In the genomic region with DNA sequence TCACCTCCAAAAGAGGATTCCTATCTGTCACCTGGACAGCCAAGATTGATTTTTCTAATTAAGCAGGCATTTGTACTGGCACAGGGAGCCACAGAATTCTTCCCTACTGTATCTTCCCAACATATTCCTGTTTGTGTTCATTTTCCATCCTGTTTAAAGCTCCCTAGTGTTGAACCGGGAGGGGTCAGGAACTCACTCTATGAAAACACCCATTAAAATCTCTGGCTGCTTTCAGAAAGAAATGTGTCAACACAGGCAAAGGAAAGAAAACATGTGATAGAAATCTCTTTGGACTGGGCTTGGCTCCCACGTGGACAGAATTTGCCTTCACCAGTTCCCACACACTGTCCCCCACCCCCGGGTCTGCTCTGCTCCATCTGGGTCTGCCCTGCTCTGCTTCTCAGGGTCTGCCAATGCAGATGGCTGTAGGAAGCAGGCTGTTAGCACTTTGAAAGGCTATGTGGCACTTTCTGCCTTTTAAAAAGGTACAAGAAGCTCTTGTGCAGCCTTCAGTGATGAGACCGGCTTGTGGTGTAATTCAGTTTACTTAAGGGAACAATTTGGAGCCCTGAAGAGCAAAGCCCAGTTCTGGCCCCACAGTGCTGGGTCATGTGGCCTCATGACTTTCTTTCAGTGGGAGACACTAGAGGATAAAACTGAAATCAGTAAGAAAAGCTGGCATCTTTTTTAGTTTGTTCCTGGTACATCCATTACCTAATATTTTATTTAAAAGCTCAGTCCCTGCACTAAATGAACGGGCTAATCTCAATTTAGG, we compare ENCODE assay signal across 8 mouse cellular contexts.
A peak's percentile ranks its signal among the peaks of the same experiment; 100 is the strongest.
DNase-seq lines count a peak whose midpoint lies in the region; ATAC-seq and TF ChIP-seq lines count a peak whose summit lies in the region.

No protein-coding gene starts in this region.

- no peak for TF ChIP-seq POLR2A in thymus, adult 2 months (IDR thresholded peaks at IDR 0.05; ENCODE audit: control insufficient read depth, extremely low read depth, insufficient read depth, low read length, poor library complexity)

- H3K9ac ChIP-seq in hindbrain, postnatal 0 days (replicated peaks; ENCODE audit: low read length), result no peak overlapping the region
- H3K9ac ChIP-seq in midbrain, embryonic 16.5 days (ENCODE audit: low read depth, low read length), result no peak overlapping the region

- H3K27ac ChIP-seq in thymus, adult 2 months (ENCODE audit: control insufficient read depth, insufficient read depth, low read length), result no peak overlapping the region
- H3K27ac ChIP-seq in hindbrain, postnatal 0 days, result peak overlapping the region; percentile 37; the same call in 1 of the 2 replicates
- peak overlapping the region; percentile 47; the same call in 1 of the 2 replicates for H3K27ac ChIP-seq in midbrain, embryonic 16.5 days (ENCODE audit: low read length)

- no peak overlapping the region for H3K4me2 ChIP-seq in hindbrain, postnatal 0 days (ENCODE audit: low read depth, low read length)
- no peak overlapping the region for H3K4me2 ChIP-seq in midbrain, embryonic 16.5 days (ENCODE audit: low read length)

- ATAC-seq in hindbrain, postnatal 0 days, result peak; percentile 76
- peak; percentile 87 for ATAC-seq in midbrain, embryonic 16.5 days

- intact Hi-C loops in gastrocnemius, postnatal 14 days (cut with DNase I; ENCODE audit: low total_unique reads), result no loop called here
- intact Hi-C loops in left cerebral cortex, postnatal 14 days (cut with DNase I), result no loop called here

- no peaks in the 10 kb centered on the region for H3K4me1 ChIP-seq in thymus, adult 2 months (replicated peaks; ENCODE audit: control insufficient read depth, insufficient read depth, low read length)
- H3K4me1 ChIP-seq in hindbrain, postnatal 0 days (ENCODE audit: insufficient read depth, low read length), result no peaks in the 10 kb centered on the region
- H3K4me1 ChIP-seq in midbrain, embryonic 16.5 days (ENCODE audit: control insufficient read depth, insufficient read depth, low read length), result peaks cover 4% of the 10 kb centered on the region; the same call in 1 of the 2 replicates

- peak; percentile 38 for DNase-seq in thymus, postnatal 4 days
- DNase-seq in thymus, adult 2 months, result no peak
- peak; percentile 54 for DNase-seq in gastrocnemius, postnatal 14 days
- DNase-seq in hindbrain, postnatal 0 days (ENCODE audit: low spot score), result peak; percentile 36
- peak; percentile 62 to 74 for DNase-seq in left cerebral cortex, postnatal 14 days (ENCODE audit: low spot score in 2 of 2)
- DNase-seq in urinary bladder, postnatal 36 days (ENCODE audit: low spot score in 2 of 2), result peak; percentile 48 to 50
- no peak for DNase-seq in testis, postnatal 10 days (ENCODE audit: low spot score)

- TF ChIP-seq CTCF in thymus, adult 2 months (IDR thresholded peaks at IDR 0.05; ENCODE audit: borderline replicate concordance, control insufficient read depth, extremely low read depth, insufficient read depth, low read length, poor library complexity), result no peak
- no peak for TF ChIP-seq CTCF in hindbrain, postnatal 0 days (IDR thresholded peaks at IDR 0.05; ENCODE audit: low read depth)

- no peaks in the 10 kb centered on the region for H3K9me3 ChIP-seq in hindbrain, postnatal 0 days (ENCODE audit: low read length)
- no peaks in the 10 kb centered on the region for H3K9me3 ChIP-seq in midbrain, embryonic 16.5 days (replicated peaks; ENCODE audit: control insufficient read depth, low read length, poor library complexity, severe bottlenecking)

- WGBS in thymus, adult 2 months, result 80% methylated on average over 5 of the region's 5 CpGs
- 29% methylated on average over 5 of the region's 5 CpGs for WGBS in hindbrain, postnatal 0 days
- 25% methylated on average over 5 of the region's 5 CpGs for WGBS in midbrain, embryonic 16.5 days

- H3K27me3 ChIP-seq in thymus, adult 2 months (ENCODE audit: control insufficient read depth, insufficient read depth, low read length), result no peaks in the 10 kb centered on the region
- no peaks in the 10 kb centered on the region for H3K27me3 ChIP-seq in hindbrain, postnatal 0 days (ENCODE audit: insufficient read depth, low read length)
- H3K27me3 ChIP-seq in midbrain, embryonic 16.5 days (ENCODE audit: control insufficient read depth, insufficient read depth, low read depth, low read length), result no peaks in the 10 kb centered on the region

- no peak overlapping the region for H3K4me3 ChIP-seq in thymus, adult 2 months (ENCODE audit: control insufficient read depth, insufficient read depth, low read length)
- H3K4me3 ChIP-seq in hindbrain, postnatal 0 days (ENCODE audit: low read length), result no peak overlapping the region
- no peak overlapping the region for H3K4me3 ChIP-seq in midbrain, embryonic 16.5 days (ENCODE audit: low read depth, low read length)

- H3K36me3 ChIP-seq in thymus, adult 2 months (ENCODE audit: control insufficient read depth, insufficient read depth, low read length), result no peaks in the 10 kb centered on the region
- H3K36me3 ChIP-seq in hindbrain, postnatal 0 days (ENCODE audit: insufficient read depth, low read length), result no peaks in the 10 kb centered on the region
- H3K36me3 ChIP-seq in midbrain, embryonic 16.5 days (ENCODE audit: control insufficient read depth, insufficient read depth, low read length), result no peaks in the 10 kb centered on the region

Comparison
In these comparisons a context has a peak if more than half of its experiments do, and no peak if none do; other contexts are left out.
1. DNase-seq: peak in thymus, postnatal 4 days (single experiment), gastrocnemius, postnatal 14 days (single experiment), hindbrain, postnatal 0 days (single experiment), left cerebral cortex, postnatal 14 days (2 of 2) and urinary bladder, postnatal 36 days (2 of 2); none in thymus, adult 2 months (single experiment) and testis, postnatal 10 days (single experiment).